Mouse (Mus musculus) layer of hippocampus, adult 9-11 months (tissue): ENCODE data around the gene Gls.

Experiments used
- DNase-seq: peaks from one replicate; pipeline ENCODE4 v3.0.0; 2022

Gene Gls

GRCm38 (mm10) chr1:52233143-52233713, at the start of gene Gls:
Gene Gls (minus strand): TSS chr1:52233232.
- DNase-seq, result peak; percentile 98

GRCm38 (mm10) chr1:52279831-52280595, 47.0 kb upstream of the Gls start:
- DNase-seq, result peak; percentile 64

GRCm38 (mm10) chr1:52279331-52279730, 46.3 kb upstream of the Gls start:
- DNase-seq, result no peak

- DNase-seq, result no peak
Observed at GRCm38 (mm10) chr1:52278073-52278472, 45.0 kb upstream of the Gls start.

DNA sequence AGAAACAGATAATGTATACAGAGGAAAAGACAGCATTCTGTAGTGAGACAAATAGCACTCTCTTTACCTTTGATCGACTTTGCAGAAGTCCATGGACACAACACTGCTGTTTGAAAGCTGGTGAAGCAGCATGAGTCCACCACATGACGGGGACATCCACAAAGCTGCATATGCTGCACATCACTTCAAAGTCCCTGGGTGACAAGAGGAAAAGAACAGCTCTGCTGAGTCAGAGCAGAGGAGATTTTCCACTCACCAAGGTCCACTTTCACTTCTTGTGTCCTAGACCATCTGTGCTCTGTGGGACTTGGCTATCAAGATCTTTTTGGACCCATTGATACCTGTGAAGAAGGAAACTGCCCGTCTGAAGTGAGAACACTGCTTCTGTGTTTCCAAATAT, 41.2 kb upstream of the Gls start:
- no peak for DNase-seq

DNA sequence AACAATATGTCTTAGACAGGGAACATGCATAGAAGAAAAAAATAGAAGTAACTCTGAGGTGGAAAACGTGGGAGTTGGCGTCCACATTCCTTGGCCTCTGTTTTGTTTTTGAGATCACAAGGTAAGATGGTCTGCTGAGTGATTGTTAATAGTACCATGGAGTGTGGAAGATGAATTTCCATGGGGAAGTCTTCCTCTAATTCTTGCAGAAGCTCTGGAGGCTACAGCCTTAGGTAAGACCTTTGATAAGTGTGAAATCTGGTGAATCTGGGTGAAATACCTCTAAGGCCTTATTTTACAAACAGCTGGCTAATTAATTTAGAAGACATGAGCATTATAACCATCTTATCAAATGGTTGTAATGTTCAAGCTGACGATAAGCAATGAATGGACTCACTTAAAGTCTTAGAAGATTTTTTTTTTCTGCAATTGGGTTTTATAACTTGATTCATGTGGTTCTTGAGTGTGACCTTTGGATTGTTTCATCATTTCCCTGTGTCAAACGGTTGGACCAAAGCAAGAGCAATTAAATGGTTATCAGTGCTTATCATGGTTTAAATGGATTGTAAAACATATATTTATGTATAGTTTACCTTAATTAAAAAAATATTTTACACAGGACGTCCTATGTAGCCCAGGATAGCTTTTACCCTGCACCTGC, 39.1 kb upstream of the Gls start:
- no peak for DNase-seq

DNA sequence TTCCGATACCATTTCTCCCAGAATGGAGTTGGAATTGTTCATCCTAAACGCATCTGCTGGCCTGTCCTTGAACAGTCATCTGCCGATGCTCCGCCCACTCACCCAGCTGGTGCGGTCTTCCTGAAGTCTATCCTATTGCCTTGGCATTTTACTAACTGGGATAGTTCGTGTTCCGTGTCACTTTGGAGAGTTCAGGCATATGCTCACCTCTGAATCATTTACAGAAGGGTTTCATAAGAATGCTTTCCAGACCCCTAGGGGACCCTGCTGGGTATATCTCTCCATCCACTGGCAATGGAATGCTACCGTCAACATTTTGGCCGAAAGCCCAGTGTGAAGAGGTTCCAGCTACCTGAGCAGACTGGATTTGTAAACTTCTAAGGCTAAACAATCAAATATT, 37.3 kb upstream of the Gls start:
- DNase-seq, result peak; percentile 33

DNA sequence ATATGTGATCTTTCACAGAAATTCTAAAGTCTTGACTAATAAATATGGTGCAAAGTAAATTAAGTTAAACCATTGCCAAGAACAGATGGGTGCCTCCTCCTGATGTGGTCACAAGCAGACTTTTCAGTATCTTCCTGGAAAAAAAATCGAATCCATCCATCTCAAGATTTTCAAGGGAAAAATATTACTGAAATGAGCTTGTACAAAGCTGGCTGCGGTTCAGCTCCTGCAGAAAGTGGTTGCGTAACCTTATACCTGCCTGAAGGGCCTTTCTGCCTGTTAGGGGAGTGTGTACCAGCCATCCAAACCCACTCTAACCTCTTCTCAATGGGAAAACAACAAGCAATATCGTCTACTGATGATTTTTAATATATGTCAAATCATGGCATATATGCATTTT, 36.6 kb upstream of the Gls start:
- no peak for DNase-seq

GRCm38 (mm10) chr1:52268006-52268405, 35.0 kb upstream of the Gls start:
- no peak for DNase-seq

- DNase-seq, result peak; percentile 45
Observed at GRCm38 (mm10) chr1:52267606-52268005, 34.6 kb upstream of the Gls start.

DNA sequence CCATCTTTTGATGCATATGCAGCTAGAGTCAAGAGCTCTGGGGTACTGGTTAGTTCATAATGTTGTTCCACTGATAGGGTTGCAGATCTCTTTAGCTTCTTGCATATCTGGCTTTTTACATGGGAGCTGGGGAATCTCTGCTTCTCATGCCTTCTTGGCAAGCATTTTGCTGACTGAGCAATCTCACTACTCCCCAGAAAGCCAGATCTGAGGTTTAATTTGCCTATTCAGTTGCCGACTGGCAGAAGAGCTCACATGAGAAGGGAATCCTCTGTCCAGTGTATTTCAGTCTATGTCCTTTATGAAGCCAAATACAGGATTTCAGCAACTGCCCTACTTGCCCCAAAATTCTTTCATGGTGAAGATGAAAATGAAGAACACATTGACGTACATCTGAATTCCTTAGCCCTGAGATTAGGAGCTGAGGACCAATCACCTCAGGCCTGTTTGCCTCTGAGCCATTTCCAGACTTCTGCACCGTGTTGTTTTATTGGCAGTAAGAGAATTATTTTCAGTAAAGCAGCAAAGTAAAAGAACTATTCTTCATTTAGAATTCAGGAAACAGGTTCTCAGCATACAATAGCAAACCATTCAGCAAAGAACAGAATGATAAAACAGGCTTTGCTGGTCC, 33.0 kb upstream of the Gls start:
- DNase-seq, result no peak

- DNase-seq, result peak; percentile 14
Observed at GRCm38 (mm10) chr1:52264290-52264689, 31.3 kb upstream of the Gls start.

GRCm38 (mm10) chr1:52260354-52261090, 27.5 kb upstream of the Gls start:
- peak; percentile 69 for DNase-seq

GRCm38 (mm10) chr1:52258006-52258749, 25.1 kb upstream of the Gls start:
- DNase-seq, result no peak

DNA sequence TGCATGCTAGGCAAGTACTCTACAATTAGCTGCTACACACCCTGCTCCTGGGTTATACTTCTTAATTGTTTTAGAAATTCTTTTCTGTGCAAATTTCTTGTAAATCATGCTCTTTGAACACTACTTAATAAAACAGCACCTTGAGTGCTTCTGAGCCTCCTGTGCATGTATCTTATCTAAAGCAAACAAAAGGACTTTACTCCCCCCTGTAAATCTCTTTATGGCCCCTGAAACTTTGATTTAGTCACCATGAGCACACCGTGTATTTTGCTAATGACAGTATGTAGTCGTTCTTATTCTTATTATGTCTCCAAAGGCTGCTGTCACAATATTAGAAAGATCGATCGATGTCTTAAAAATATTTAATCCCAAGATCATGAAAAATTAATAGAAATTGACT, 23.9 kb upstream of the Gls start:
- no peak for DNase-seq

GRCm38 (mm10) chr1:52256194-52256593, 23.2 kb upstream of the Gls start:
- DNase-seq, result no peak

DNA sequence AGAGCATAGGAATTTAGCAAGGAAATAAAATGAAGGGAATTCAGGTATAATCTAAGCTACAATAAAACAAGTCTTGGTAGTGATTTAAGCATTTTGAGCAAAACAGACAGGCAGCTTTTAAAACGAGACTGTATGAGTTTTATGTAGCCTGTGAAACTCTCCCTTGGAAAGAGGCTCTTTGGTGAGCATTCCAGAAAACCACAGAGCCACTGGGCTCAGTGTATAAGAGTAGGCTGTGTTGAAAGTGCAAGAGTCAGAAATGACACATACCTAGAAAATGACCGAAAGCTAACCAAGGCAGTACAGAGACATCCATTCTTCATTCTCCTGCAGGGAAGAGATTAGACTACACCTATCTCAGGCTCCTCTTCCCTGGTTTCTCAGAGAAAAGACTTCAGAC, 21.4 kb upstream of the Gls start:
- DNase-seq, result no peak

DNA sequence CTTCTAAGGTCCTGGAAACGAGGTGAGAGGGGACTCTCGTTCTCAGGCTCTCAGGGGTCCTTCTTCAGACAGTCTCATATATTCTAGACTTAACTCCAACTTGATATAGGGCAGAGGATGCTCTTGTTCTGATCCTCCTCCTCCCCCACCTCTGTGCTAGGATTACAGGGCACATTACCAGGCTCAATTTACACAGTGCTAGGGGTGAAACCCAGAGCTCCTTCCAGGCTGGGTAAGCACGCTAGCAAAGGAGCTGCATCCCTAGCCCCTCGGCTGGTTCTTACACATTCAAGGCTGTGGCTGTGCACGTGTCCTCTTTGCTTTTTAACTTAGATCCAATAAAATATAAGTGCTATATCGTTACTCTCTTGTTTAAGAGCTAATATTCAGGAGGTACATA, 20.4 kb upstream of the Gls start:
- no peak for DNase-seq

GRCm38 (mm10) chr1:52252447-52252846, 19.4 kb upstream of the Gls start:
- no peak for DNase-seq

DNA sequence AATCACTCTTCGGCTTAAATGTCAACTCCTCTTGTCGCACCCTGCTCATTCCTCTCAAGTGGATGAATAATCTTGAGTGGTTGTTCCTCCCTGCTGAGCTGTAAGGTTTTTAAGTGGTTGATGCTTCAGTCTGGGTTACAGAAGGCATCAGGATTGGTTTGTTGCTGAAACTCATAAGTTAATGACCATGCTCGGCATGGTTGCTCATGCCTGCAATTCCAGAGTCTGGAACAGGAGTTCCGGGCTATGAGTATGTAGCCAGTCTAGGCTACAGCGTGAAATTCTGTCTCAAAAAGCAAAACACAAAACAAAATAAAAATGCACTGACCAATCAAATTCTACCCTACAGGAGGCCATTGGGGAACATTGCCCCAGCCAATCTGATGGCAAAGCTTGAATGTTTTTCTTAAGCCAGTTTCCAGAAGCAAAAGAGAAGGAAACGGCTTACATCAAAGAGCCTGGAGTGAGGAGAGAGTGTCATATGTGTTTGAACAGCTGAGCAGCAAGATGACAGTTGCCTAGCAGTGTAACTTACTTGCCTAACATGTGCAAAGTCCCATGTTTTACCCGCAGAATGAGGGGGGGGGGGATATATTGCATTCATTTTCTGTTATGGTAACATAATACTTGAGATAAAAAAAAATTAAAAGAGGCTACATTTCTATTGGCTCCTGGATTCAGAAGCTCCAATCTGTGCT, 18.2 kb upstream of the Gls start:
- no peak for DNase-seq

DNA sequence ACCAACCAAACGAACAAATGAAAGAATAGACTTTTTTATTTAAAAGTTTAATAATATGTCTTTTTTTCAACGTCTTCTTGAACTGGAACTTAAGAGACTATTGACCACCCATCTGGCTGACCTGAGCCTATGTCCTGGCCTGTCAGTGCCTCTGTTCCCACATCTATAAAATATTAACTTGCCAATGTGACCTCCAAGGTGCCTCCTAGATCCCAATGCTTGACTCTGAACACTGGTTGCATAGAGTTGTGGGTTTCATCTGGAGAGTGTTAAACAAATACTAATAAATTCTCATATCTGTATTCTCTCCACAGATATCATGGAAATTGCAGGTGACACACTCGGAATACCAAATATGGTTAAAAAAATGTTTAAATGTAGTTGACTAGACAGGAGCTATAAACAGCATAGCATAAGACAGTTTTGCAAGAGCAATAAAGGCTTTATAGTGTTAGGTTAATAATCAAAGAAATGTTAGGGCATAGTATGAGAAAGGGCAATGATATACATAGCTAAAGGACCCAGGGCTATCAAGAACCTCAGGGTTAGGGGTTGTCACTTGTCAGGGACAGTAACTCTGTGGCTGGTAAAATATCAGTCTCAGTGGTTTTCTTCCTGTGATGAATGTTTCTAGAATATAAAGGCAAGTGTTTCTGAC, 16.0 kb upstream of the Gls start:
- no peak for DNase-seq
